27 mouse cellular contexts compared by ENCODE assay signal in the genomic region with DNA sequence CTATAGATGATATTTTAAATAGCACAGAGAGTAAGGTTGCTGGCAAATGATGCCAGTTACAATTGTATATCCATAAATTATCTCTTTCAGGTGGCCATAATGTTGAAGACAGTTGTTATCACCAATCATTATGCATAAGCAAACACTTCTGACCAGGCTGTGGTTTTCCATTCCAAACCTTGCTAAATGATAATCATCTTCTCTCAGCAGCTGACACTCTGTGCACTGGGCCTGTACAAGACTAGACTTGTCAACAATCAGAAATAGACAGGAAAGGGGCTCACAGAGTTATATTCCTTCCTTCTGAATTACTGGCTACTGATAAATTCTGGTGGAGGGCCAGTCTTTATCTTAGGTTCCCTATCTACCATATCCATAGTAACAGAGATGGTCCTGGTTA. TPM values are rescaled to one million over a fixed set of nuclear protein-coding genes. Genes with fewer than 3 reads are reported as not detected.
"Had no signal": no experiment of that assay in that cellular context is flagged by ENCODE, and none has a peak within 500 bp of the region (broad histone marks: within the 10 kb centered on the region; RNA-seq: fewer than 3 reads in every experiment).

No protein-coding gene starts in this region.

- H3K27me3 ChIP-seq: embryonic facial prominence, embryonic 12.5 days; embryonic facial prominence, embryonic 13.5 days; embryonic facial prominence, embryonic 15.5 days; forebrain, embryonic 12.5 days; forebrain, embryonic 13.5 days; forebrain, embryonic 15.5 days had no signal

- DNase-seq: cerebellum, adult 9-10 months; cerebellum, adult 9-11 months; cerebellum, postnatal 10 days; cerebellum, postnatal 14 days; cerebellum, postnatal 25 days; cerebellum, postnatal 36 days; embryo, embryonic 11 days; forebrain, postnatal 0 days; gastrocnemius, adult 2 months; gastrocnemius, postnatal 10 days; gastrocnemius, postnatal 14 days; gastrocnemius, postnatal 25 days; gastrocnemius, postnatal 36 days; heart, adult 18-20 months; heart, adult 2 months had no signal

- H3K9me3 ChIP-seq: embryonic facial prominence, embryonic 10.5 days; embryonic facial prominence, embryonic 12.5 days; embryonic facial prominence, embryonic 13.5 days; embryonic facial prominence, embryonic 15.5 days; forebrain, embryonic 10.5 days; forebrain, embryonic 12.5 days; forebrain, embryonic 13.5 days; forebrain, embryonic 15.5 days; heart, embryonic 10.5 days had no signal

- H3K4me3 ChIP-seq: embryonic facial prominence, embryonic 10.5 days; embryonic facial prominence, embryonic 12.5 days; embryonic facial prominence, embryonic 13.5 days; embryonic facial prominence, embryonic 15.5 days; erythroblast, embryonic 14.5 days; forebrain, embryonic 10.5 days; forebrain, embryonic 12.5 days; forebrain, embryonic 13.5 days; forebrain, embryonic 15.5 days; gastrocnemius, adult 2 months; heart, adult 2 months; heart, embryonic 10.5 days had no signal

- H3K36me3 ChIP-seq: embryonic facial prominence, embryonic 10.5 days; embryonic facial prominence, embryonic 12.5 days; embryonic facial prominence, embryonic 13.5 days; embryonic facial prominence, embryonic 15.5 days; forebrain, embryonic 10.5 days; forebrain, embryonic 12.5 days; heart, embryonic 10.5 days had no signal

- H3K4me1 ChIP-seq: embryonic facial prominence, embryonic 13.5 days; forebrain, embryonic 10.5 days; forebrain, embryonic 15.5 days; heart, embryonic 10.5 days had no signal

- H3K4me2 ChIP-seq: embryonic facial prominence, embryonic 12.5 days; embryonic facial prominence, embryonic 13.5 days; embryonic facial prominence, embryonic 15.5 days; forebrain, embryonic 12.5 days; forebrain, embryonic 13.5 days; forebrain, embryonic 15.5 days had no signal

- H3K27ac ChIP-seq: embryonic facial prominence, embryonic 10.5 days; embryonic facial prominence, embryonic 12.5 days; embryonic facial prominence, embryonic 13.5 days; embryonic facial prominence, embryonic 15.5 days; forebrain, embryonic 10.5 days; forebrain, embryonic 12.5 days; forebrain, embryonic 13.5 days; forebrain, embryonic 15.5 days; gastrocnemius, adult 2 months; heart, adult 2 months; heart, embryonic 10.5 days had no signal

- H3K9ac ChIP-seq: embryonic facial prominence, embryonic 12.5 days; embryonic facial prominence, embryonic 13.5 days; embryonic facial prominence, embryonic 15.5 days; forebrain, embryonic 12.5 days; forebrain, embryonic 13.5 days; forebrain, embryonic 15.5 days; forebrain, postnatal 0 days had no signal

RNA-seq across cellular contexts. Expression of a gene that starts 32.1 kb away (rescaled TPM):
- total RNA-seq: common myeloid progenitor, adult 5-6 weeks; granulocyte monocyte progenitor cell, adult 5-6 weeks had no signal
- polyA plus RNA-seq: erythroblast, embryonic 14.5 days had no signal
